Mouse (Mus musculus): ENCODE measurements around the gene Med26. TPM values are rescaled to one million over a fixed set of nuclear protein-coding genes. Genes with fewer than 3 reads are reported as not detected.

Gene Med26
- polyA plus RNA-seq (2021), result 9.8 TPM

DNA sequence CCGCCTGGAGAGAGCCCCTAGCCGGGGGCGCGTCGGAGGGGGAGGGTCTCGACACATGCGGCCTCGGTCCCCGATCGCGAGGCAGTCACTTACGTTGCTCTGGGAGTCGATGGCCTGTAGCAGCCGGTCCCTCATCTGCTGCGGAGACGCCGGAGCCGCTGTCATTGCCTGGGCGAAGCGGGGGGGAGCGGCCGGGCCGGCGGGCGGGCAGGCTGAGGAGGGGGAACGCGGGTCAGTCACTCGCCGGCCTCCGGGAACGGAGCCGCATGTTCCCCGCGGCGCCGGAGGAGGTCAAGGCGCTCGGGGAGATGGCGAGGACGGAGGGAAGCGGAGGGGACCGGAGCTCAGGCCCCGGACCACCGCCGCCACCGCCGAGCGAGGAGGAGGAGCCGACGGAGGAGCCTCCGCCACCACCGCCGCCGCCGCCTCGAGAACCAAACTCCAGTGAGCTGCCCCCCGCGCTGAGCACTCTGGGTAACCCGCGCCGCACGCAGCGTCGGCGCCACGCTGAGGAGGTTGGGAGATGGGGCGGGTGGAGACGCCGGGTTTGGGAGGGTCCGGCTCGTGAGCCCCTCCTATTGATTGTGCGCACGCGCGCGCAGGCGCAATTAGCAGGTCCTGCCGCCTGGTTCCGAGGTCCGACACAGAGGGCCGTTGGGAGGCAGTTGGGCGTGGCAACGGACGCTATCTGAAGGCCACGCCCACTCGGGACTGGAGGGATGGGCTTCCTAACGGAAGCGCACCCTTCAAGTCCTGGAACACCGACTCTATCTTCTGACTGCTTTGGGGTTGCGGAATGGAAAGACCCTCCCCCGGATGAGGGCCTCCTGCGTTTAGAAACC, at the start of gene Med26:
Gene Med26 (minus strand): TSS at position 469 of the 842 bp plus-strand sequence.
- ATAC-seq (peak; percentile 94), DNase-seq (ENCODE audit: low read depth, low spot score) (peak; percentile 94)
- POLR2A ChIA-PET, result interaction anchor here (0.8 kb wide), 2 partner anchors 36 to 72 kb away, joined by 3 read pairs; no protein-coding TSS in a partner anchor
- no peak for TF ChIP-seq CTCF (IDR thresholded peaks at IDR 0.05)
- no peaks in the 10 kb centered on the region for H3K27me3 ChIP-seq
- in situ Hi-C loops (cut with MboI; ENCODE audit: low pct_unique_long_range_greater_than_20kb), result loop anchor here (5.0 kb wide), 1 partner anchor 51 kb away; no protein-coding TSS in a partner anchor
- CTCF ChIA-PET, result interaction anchor here (1.0 kb wide), 1 partner anchor 11 kb away, joined by 3 read pairs; no protein-coding TSS in a partner anchor

DNA sequence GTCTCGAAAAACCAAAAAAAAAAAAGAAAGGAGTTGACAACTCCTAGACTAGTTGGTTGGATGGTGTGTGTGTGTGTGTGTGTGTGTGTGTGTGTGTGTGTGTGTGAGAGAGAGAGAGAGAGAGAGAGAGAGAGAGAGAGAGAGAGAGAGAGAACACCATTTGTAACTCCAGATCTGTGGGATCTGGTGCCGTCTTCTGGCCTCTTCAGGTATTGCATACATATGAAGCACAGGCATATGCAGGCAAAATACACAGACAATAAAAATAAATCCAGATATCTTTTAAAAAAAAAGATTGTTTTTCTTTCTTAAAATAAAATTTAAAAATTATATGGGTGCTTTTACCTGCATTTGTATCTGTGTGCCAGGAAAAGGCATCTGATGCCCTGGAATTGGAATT, 42.1 kb upstream of the Med26 start:
- ATAC-seq, result no peak
- no peak for TF ChIP-seq CTCF (IDR thresholded peaks at IDR 0.05)
- no peak for DNase-seq (ENCODE audit: low read depth, low spot score)
- no peaks in the 10 kb centered on the region for H3K27me3 ChIP-seq
- ChIA-PET POLR2A (no interaction called here), CTCF (interaction anchor here (0.9 kb wide), 1 partner anchor 10 kb away, joined by 4 read pairs; no protein-coding TSS in a partner anchor)
- in situ Hi-C loops (cut with MboI; ENCODE audit: low pct_unique_long_range_greater_than_20kb), result no loop called here

DNA sequence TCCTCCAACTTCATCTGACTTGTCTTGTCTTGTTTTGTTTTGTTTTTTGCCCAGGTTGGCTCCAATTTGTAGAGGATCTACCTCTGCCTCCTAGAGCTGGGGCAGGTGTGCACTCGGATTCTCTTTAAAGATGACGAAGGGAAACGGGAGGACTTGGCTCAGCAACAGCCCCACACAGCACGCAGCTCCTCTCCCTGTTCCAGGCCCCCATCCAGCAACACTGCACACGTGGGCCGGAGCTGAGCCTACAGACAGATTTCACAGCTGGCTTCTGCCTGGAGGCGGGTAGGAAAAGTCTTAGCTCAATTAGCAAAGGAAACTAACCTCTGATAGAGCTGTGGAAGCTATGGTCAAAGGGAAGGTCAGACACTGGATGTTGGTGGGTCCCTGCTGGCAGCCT, 41.2 kb upstream of the Med26 start:
- no peak for TF ChIP-seq CTCF (IDR thresholded peaks at IDR 0.05)
- DNase-seq (ENCODE audit: low read depth, low spot score), result no peak
- in situ Hi-C loops (cut with MboI; ENCODE audit: low pct_unique_long_range_greater_than_20kb), result no loop called here
- ChIA-PET POLR2A (interaction anchor here (0.9 kb wide), 1 partner anchor 16 kb away, joined by 4 read pairs; no protein-coding TSS in a partner anchor), CTCF (interaction anchor here (0.9 to 1.3 kb wide), 3 partner anchors 9 to 56 kb away, joined by 3 to 4 read pairs (median 4); no protein-coding TSS in a partner anchor)
- no peaks in the 10 kb centered on the region for H3K27me3 ChIP-seq
- no peak for ATAC-seq

DNA sequence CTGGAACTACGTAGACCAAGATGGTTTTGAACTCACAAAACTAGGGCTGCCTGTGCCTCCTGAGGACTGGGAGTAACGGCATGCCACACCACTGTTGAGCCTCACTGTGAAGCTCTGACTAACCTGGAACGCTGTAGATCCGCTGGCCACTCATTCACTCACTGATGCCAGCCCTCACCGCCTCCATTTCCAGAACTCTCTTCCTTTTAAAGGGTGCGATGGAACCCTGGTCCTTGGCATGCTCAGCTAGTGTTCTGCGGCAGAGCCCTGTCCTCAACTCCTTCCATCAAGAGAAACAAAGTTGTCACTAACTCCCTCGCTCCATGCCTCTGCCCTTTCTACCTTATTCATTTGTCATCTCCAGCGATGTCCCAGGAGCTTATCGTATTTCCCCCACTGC, 40.8 kb upstream of the Med26 start:
- POLR2A ChIA-PET, result interaction anchor here (0.9 kb wide), 1 partner anchor 16 kb away, joined by 4 read pairs; no protein-coding TSS in a partner anchor
- ATAC-seq (no peak), DNase-seq (ENCODE audit: low read depth, low spot score) (no peak)
- CTCF ChIA-PET, result interaction anchor here (1.0 to 1.3 kb wide), 2 partner anchors 54 to 57 kb away, joined by 3 to 4 read pairs; no protein-coding TSS in a partner anchor
- H3K27me3 ChIP-seq, result no peaks in the 10 kb centered on the region
- in situ Hi-C loops (cut with MboI; ENCODE audit: low pct_unique_long_range_greater_than_20kb), result no loop called here
- no peak for TF ChIP-seq CTCF (IDR thresholded peaks at IDR 0.05)

DNA sequence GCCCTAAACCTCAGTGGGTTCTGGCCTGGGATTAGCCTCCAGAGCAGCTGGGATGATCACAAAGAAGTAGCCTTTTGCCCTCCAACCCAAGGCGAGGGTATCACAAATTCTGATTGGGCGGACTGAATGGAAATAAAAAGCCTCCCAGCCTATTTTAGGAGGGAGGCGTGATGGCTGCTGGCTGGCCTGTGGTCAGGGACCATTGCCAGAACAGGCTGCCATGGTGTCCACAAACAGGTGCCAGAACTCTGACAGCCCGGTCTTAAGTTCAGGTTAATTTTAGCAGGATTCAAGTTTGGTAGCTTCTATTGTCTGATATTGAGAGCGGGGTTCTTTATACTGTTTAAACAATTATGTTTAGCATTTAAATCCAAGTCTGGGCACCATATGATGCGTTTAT, 39.7 kb upstream of the Med26 start:
- in situ Hi-C loops (cut with MboI; ENCODE audit: low pct_unique_long_range_greater_than_20kb), result no loop called here
- DNase-seq (ENCODE audit: low read depth, low spot score), result no peak
- CTCF ChIA-PET, result interaction anchor here (1.1 kb wide), 1 partner anchor 10 kb away, joined by 3 read pairs; no protein-coding TSS in a partner anchor
- TF ChIP-seq CTCF (IDR thresholded peaks at IDR 0.05), result no peak
- H3K27me3 ChIP-seq, result no peaks in the 10 kb centered on the region
- POLR2A ChIA-PET, result no interaction called here
- ATAC-seq, result no peak

DNA sequence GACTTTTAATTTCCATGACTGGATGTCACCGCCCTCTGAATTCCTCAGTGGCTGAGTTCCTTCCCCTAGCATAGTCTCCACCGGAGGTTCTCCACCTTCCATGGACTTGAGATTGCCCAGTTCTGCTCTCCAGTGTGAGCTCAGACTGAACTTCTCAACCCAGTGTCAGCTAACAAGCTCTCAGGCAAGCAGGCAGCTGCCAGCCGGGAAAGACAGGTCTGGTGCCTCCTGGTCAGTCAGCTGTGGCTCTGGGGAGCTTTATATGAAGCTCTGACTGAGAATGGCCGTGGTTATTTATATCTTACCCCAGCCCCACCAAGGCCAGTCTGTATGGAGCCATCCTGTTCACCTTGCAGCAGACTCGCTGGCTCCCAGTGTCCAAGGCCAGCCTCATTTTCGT, 36.3 kb upstream of the Med26 start:
- no peak for TF ChIP-seq CTCF (IDR thresholded peaks at IDR 0.05)
- in situ Hi-C loops (cut with MboI; ENCODE audit: low pct_unique_long_range_greater_than_20kb), result no loop called here
- DNase-seq (ENCODE audit: low read depth, low spot score) (no peak), ATAC-seq (no peak)
- CTCF ChIA-PET, result interaction anchor here (1.7 kb wide), 1 partner anchor 162 kb away, joined by 3 read pairs; no protein-coding TSS in a partner anchor
- POLR2A ChIA-PET, result no interaction called here
- no peaks in the 10 kb centered on the region for H3K27me3 ChIP-seq

DNA sequence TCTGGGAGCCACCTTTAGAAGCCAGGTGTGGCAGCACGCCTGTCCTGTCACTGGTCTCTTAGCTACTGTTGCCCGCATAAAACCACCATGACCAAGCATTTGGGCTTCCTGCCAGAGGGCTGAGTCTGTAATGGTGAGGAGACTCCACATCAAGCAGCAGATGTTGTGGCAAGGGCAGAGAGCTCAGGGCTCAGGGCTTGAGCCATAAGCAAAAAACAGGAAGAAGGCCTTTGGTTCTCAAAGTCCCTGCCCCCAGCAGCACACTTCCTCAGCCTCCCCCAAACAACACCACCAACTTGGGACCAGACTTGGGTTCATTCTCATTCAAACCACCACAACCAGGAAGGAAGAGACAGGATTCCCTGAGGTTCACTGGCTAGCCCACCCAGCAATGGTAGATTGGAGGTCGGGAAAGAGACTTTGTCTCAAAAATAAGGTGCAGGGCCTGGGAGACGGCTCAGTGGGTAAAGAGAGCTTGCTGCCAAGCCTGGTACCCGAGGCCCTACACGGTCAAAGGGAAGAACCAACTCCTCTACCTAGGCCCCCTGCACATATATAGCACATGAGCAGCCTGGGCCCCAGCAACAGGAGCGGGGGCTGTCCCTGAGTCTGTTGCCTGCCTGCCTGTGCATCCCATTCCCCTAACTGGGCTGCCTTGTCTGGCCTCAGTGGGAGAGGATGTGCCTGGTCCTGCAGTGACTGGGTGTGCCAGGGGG, 35.1 kb upstream of the Med26 start:
- ChIA-PET CTCF (no interaction called here), POLR2A (no interaction called here)
- peak; percentile 34 for ATAC-seq
- in situ Hi-C loops (cut with MboI; ENCODE audit: low pct_unique_long_range_greater_than_20kb), result no loop called here
- no peaks in the 10 kb centered on the region for H3K27me3 ChIP-seq
- DNase-seq (ENCODE audit: low read depth, low spot score), result no peak
- no peak for TF ChIP-seq CTCF (IDR thresholded peaks at IDR 0.05)

DNA sequence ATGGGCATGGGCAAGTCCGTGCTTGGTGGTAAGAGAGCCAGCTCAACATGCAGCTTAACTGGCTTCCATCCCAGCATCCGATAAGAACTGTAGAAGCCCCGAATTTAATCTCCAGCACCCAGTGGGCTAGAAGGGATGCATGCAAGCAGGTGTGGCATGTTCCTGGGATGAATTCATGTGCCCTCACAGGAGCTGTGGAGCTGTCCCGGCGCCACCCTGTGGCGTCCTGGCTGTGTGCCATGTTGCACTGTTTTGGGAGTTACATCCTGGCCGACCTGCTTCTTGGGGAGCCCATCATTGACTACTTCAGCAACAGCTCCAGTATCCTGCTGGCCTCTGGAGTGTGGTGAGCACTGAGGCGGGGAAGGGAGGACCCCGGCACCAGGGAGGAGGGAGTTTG, 31.3 kb upstream of the Med26 start:
- in situ Hi-C loops (cut with MboI; ENCODE audit: low pct_unique_long_range_greater_than_20kb), result no loop called here
- no peak for DNase-seq (ENCODE audit: low read depth, low spot score)
- ChIA-PET CTCF (interaction anchor here (1.2 to 1.5 kb wide), 2 partner anchors 10 to 12 kb away, joined by 4 read pairs; no protein-coding TSS in a partner anchor), POLR2A (interaction anchor here (0.6 kb wide), 1 partner anchor 195 kb away, joined by 3 read pairs; no protein-coding TSS in a partner anchor)
- no peaks in the 10 kb centered on the region for H3K27me3 ChIP-seq
- no peak for TF ChIP-seq CTCF (IDR thresholded peaks at IDR 0.05)
- no peak for ATAC-seq

DNA sequence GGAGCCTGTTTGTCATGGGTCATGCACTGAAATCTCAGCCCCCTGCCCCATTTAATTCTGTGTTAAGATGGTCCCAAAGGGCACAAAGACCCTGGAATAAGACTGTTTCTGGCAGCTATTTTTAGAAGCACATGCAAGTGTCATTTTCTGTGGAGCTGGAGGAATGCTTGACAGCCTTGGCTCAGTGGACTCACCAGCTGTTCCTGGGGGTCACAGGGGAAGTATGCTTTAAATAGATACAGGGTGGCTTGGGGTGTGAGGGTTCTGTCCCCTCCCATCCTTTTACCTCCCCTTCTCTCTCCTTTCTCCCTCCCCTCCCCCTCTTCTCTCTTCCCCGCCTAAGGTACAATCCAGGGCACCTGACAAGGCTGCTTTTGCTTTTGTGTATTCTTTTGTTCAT, 29.9 kb upstream of the Med26 start:
- no peaks in the 10 kb centered on the region for H3K27me3 ChIP-seq
- POLR2A ChIA-PET, result no interaction called here
- ATAC-seq (no peak), DNase-seq (ENCODE audit: low read depth, low spot score) (no peak)
- no peak for TF ChIP-seq CTCF (IDR thresholded peaks at IDR 0.05)
- in situ Hi-C loops (cut with MboI; ENCODE audit: low pct_unique_long_range_greater_than_20kb), result no loop called here
- CTCF ChIA-PET, result interaction anchor here (0.9 kb wide), 1 partner anchor 10 kb away, joined by 3 read pairs; no protein-coding TSS in a partner anchor

DNA sequence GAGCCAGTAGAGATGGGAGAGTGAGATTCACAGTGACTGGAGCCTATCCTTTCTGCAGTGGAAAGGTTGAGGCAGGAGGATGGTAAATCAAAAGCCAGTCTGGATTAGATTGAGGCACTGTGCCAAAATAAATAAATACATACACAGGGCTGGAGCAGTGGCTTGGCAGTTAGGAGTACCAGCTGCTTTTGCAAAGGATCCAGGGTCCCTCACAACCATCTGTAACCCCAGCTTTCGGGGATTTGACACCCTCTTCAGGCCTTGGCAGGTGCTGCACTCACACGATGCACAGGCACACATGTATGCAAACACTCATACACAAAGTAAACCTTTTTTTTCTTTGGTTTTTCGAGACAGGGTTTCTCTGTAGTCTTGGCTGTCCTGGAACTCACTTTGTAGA, 29.2 kb upstream of the Med26 start:
- no peak for TF ChIP-seq CTCF (IDR thresholded peaks at IDR 0.05)
- ATAC-seq (no peak), DNase-seq (ENCODE audit: low read depth, low spot score) (no peak)
- CTCF ChIA-PET, result interaction anchor here (0.9 kb wide), 1 partner anchor 10 kb away, joined by 3 read pairs; no protein-coding TSS in a partner anchor
- POLR2A ChIA-PET, result no interaction called here
- H3K27me3 ChIP-seq, result no peaks in the 10 kb centered on the region
- in situ Hi-C loops (cut with MboI; ENCODE audit: low pct_unique_long_range_greater_than_20kb), result no loop called here

Measured in Patski (cell line).